Mouse (Mus musculus) fat pad, adult 2 months (tissue): ENCODE measurements around the gene Ltbp1.

ENCODE experiments used
- DNase-seq: peaks from one replicate; pipeline ENCODE4 v3.0.0-alpha.2; 2011; ENCODE audit warnings: low read depth, low spot score; ENCODE audit errors: extremely low read depth

Gene Ltbp1

GRCm38 (mm10) chr17:75056631-75057030 is 51.3 kb downstream of the Ltbp1 start:
- DNase-seq, result no peak

GRCm38 (mm10) chr17:75066340-75066739 is 61.0 kb downstream of the Ltbp1 start:
- no peak for DNase-seq

GRCm38 (mm10) chr17:75067314-75067713 is 61.9 kb downstream of the Ltbp1 start:
- DNase-seq, result no peak

GRCm38 (mm10) chr17:75069232-75069631 is 63.9 kb downstream of the Ltbp1 start:
- no peak for DNase-seq

GRCm38 (mm10) chr17:75071174-75071573 is 65.8 kb downstream of the Ltbp1 start:
- no peak for DNase-seq

- no peak for DNase-seq
Observed at GRCm38 (mm10) chr17:75071749-75072148, 66.4 kb downstream of the Ltbp1 start.

GRCm38 (mm10) chr17:75073887-75074286 is 68.5 kb downstream of the Ltbp1 start:
- DNase-seq, result no peak

- no peak for DNase-seq
Observed at GRCm38 (mm10) chr17:75074978-75075699, 69.8 kb downstream of the Ltbp1 start.

GRCm38 (mm10) chr17:75081401-75081800 is 76.0 kb downstream of the Ltbp1 start:
- no peak for DNase-seq

- no peak for DNase-seq
Observed at GRCm38 (mm10) chr17:75082449-75082848, 77.1 kb downstream of the Ltbp1 start.

- no peak for DNase-seq
Observed at GRCm38 (mm10) chr17:75087296-75087941, 82.1 kb downstream of the Ltbp1 start.

GRCm38 (mm10) chr17:75088232-75088631 is 82.9 kb downstream of the Ltbp1 start:
- DNase-seq, result no peak

GRCm38 (mm10) chr17:75088727-75089126 is 83.4 kb downstream of the Ltbp1 start:
- no peak for DNase-seq

- no peak for DNase-seq
Observed at GRCm38 (mm10) chr17:75090556-75090955, 85.2 kb downstream of the Ltbp1 start.

GRCm38 (mm10) chr17:75093563-75093962 is 88.2 kb downstream of the Ltbp1 start:
- no peak for DNase-seq

- DNase-seq, result no peak
Observed at GRCm38 (mm10) chr17:75094591-75094990, 89.2 kb downstream of the Ltbp1 start.

- no peak for DNase-seq
Observed at GRCm38 (mm10) chr17:75096727-75097126, 91.4 kb downstream of the Ltbp1 start.

GRCm38 (mm10) chr17:75097367-75097766 is 92.0 kb downstream of the Ltbp1 start:
- DNase-seq, result no peak

GRCm38 (mm10) chr17:75101215-75101614 is 95.8 kb downstream of the Ltbp1 start:
- no peak for DNase-seq

GRCm38 (mm10) chr17:75101994-75102393 is 96.6 kb downstream of the Ltbp1 start:
- DNase-seq, result no peak

GRCm38 (mm10) chr17:75107412-75107811 is 102.0 kb downstream of the Ltbp1 start:
- DNase-seq, result no peak

GRCm38 (mm10) chr17:75107879-75108278 is 102.5 kb downstream of the Ltbp1 start:
- DNase-seq, result no peak
